Mouse (Mus musculus) urinary bladder, postnatal 10 days (tissue): Measurements from ENCODE around the gene Jph3.

Experiments used
- DNase-seq: peaks from one replicate; pipeline ENCODE4 v3.0.0; 2022; ENCODE audit warnings: low spot score

The Jph3 gene

GRCm38 (mm10) chr8:121832503-121832902 lies 103.1 kb downstream of the Jph3 start:
- DNase-seq = no peak

DNA sequence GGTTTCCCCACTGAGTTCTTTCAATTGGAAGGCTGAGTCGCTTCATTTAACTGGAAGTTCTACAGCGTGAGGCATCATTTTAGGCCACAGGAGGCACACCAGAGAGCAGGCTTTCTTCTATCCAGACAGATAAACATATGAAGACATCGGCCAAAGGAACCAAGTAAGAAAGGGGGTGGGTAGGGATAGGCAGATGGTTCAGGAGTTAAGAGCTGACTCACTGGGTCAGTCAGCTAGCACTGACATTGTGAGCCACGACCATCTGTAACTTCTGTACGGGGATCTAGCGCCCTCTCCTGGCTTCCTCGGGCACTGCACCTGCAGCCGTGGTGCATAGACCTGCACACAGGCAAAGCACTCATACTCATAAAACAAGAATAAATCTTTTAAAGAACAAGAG lies 111.8 kb downstream of the Jph3 start:
- DNase-seq = no peak

- no peak for DNase-seq
These were observed 112.9 kb downstream of the Jph3 start for GRCm38 (mm10) chr8:121842064-121842955.

DNA sequence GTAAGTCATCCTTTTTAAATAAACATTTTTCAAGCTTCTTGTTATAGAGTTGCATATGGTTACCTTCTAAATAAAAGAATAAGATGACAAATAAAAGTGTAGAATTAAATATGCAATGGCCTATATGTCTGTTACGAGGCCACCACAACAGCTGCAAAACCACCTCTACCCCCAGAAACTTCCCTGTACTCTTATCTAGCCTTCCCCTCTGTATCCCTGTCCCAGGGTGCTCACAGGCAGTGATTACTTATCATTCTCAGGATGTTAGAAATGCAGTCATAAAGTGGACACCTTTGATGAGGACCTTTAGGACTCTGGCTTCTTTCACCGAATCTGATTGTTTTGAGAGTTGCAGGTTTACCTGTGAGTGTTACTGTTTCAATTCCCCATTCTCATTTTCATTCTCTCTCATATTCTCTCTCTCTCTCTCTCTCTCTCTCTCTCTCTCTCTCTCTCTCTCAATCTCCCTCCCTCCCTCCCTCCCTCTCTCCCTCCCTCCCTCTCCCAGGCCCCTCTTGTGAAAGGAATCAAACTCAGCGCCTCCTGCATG lies 113.8 kb downstream of the Jph3 start:
- DNase-seq = no peak
